ENCODE assay signal across 9 mouse cellular contexts in the genomic region with DNA sequence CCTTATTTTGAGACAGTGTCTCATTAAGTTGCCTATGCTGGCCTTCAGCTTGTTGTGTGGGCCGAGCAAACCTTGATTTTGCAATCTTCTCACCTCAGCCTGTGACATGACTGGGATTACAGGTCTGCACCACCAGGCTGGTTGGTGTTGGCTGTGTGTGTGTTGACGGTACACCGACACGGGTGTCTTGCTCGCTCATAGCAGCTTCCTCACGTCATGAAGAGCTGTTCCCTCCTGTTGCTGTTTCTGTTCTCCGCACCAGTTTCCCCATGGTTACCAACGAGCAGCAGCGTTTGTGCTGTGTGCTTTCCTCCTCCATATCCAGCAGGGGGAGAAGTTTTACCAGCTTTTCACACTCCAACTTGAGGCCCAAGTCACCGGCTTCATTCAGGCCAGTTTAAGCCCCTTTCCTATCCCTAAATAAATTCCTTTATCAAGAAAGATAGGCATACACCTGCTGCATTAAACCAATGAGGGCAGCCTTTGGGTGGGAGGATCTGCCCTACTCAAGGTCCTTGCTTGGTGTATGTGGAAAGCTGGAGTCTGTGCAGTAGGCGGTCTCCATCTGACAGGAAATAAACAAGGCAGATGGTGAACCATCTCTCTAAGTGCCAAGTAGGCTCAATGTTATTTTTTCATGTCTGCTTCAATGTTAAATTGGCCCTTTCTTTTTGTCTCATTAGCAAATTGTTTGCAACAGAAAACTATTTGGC. TPM values are rescaled to one million over a fixed set of nuclear protein-coding genes. Genes with fewer than 3 reads are reported as not detected.
DNase-seq lines count a peak whose midpoint lies in the region; ATAC-seq and TF ChIP-seq lines count a peak whose summit lies in the region.
"Had no signal": no experiment of that assay in that cellular context is flagged by ENCODE, and none has a peak within 500 bp of the region (broad histone marks: within the 10 kb centered on the region; RNA-seq: fewer than 3 reads in every experiment).

No protein-coding gene starts in this region.

- H3K36me3 ChIP-seq in kidney, postnatal 0 days (ENCODE audit: insufficient read depth, low read length) = no peaks in the 10 kb centered on the region
- no peaks in the 10 kb centered on the region for H3K36me3 ChIP-seq in liver, embryonic 13.5 days
- no peaks in the 10 kb centered on the region for H3K36me3 ChIP-seq in neural tube, embryonic 15.5 days
- H3K36me3 ChIP-seq: embryonic facial prominence, embryonic 15.5 days had no signal

- peak; percentile 21 for DNase-seq in urinary bladder, adult 2 months (ENCODE audit: low spot score)
- DNase-seq in urinary bladder, postnatal 10 days (ENCODE audit: low spot score) = no peak
- peak; percentile 62 to 75 for DNase-seq in cerebellum, postnatal 10 days
- DNase-seq in heart, adult 9 months (ENCODE audit: low spot score in 2 of 2) = peak; percentile 28 to 31
- peak; percentile 86 for DNase-seq in kidney, postnatal 0 days (ENCODE audit: low spot score)
- DNase-seq in liver, embryonic 13.5 days = peak; percentile 16
- peak; percentile 54 for DNase-seq in thymus, postnatal 4 days

- no peak overlapping the region for H3K4me3 ChIP-seq in kidney, postnatal 0 days (replicated peaks; ENCODE audit: low read depth, low read length)
- no peak overlapping the region for H3K4me3 ChIP-seq in liver, embryonic 13.5 days (replicated peaks)
- no peak overlapping the region for H3K4me3 ChIP-seq in neural tube, embryonic 15.5 days (replicated peaks)
- H3K4me3 ChIP-seq: embryonic facial prominence, embryonic 15.5 days had no signal

- 29% methylated on average over 11 of the region's 11 CpGs for WGBS in kidney, postnatal 0 days
- WGBS in liver, embryonic 13.5 days (ENCODE audit: insufficient replicate concordance) = 25% methylated on average over 11 of the region's 11 CpGs
- 32% methylated on average over 11 of the region's 11 CpGs for WGBS in neural tube, embryonic 15.5 days

- no peaks in the 10 kb centered on the region for H3K4me1 ChIP-seq in kidney, postnatal 0 days (replicated peaks; ENCODE audit: insufficient read depth, low read length)
- H3K4me1 ChIP-seq in liver, embryonic 13.5 days (replicated peaks) = 0 out of 2 replicates have a peak, but pooled peaks cover 2% of the 10 kb centered on the region
- H3K4me1 ChIP-seq in neural tube, embryonic 15.5 days = peaks cover 3% of the 10 kb centered on the region; the same call in 1 of the 2 replicates
- H3K4me1 ChIP-seq: embryonic facial prominence, embryonic 15.5 days had no signal

- no peaks in the 10 kb centered on the region for H3K9me3 ChIP-seq in kidney, postnatal 0 days (replicated peaks; ENCODE audit: low read length)
- no peaks in the 10 kb centered on the region for H3K9me3 ChIP-seq in liver, embryonic 13.5 days (replicated peaks)
- H3K9me3 ChIP-seq in neural tube, embryonic 15.5 days (replicated peaks) = no peaks in the 10 kb centered on the region
- H3K9me3 ChIP-seq: embryonic facial prominence, embryonic 15.5 days had no signal

- H3K9ac ChIP-seq in kidney, postnatal 0 days (ENCODE audit: low read depth, low read length) = no peak overlapping the region
- no peak overlapping the region for H3K9ac ChIP-seq in liver, embryonic 13.5 days
- H3K9ac ChIP-seq in neural tube, embryonic 15.5 days (replicated peaks) = no peak overlapping the region
- H3K9ac ChIP-seq: embryonic facial prominence, embryonic 15.5 days had no signal

- no peak for ATAC-seq in kidney, postnatal 0 days (replicated peaks; ENCODE audit: low FRiP score, low read depth)
- ATAC-seq in liver, embryonic 13.5 days (ENCODE audit: low read depth) = peak; percentile 36; the same call in 1 of the 2 replicates
- ATAC-seq in neural tube, embryonic 15.5 days (ENCODE audit: low FRiP score) = peak; percentile 81

- peak; percentile 84 for TF ChIP-seq CTCF in kidney, postnatal 0 days (IDR thresholded peaks at IDR 0.05; ENCODE audit: low read depth)

- H3K4me2 ChIP-seq in kidney, postnatal 0 days (ENCODE audit: low read length) = no peak overlapping the region
- no peak overlapping the region for H3K4me2 ChIP-seq in liver, embryonic 13.5 days
- H3K4me2 ChIP-seq in neural tube, embryonic 15.5 days = peak overlapping the region; percentile 13; the same call in 1 of the 2 replicates
- H3K4me2 ChIP-seq: embryonic facial prominence, embryonic 15.5 days had no signal

- H3K27me3 ChIP-seq in kidney, postnatal 0 days (ENCODE audit: insufficient read depth, low read length) = no peaks in the 10 kb centered on the region
- H3K27me3 ChIP-seq in liver, embryonic 13.5 days = no peaks in the 10 kb centered on the region
- no peaks in the 10 kb centered on the region for H3K27me3 ChIP-seq in neural tube, embryonic 15.5 days (replicated peaks)
- H3K27me3 ChIP-seq: embryonic facial prominence, embryonic 15.5 days had no signal

- no peak overlapping the region for H3K27ac ChIP-seq in kidney, postnatal 0 days
- H3K27ac ChIP-seq in liver, embryonic 13.5 days = no peak overlapping the region
- no peak overlapping the region for H3K27ac ChIP-seq in neural tube, embryonic 15.5 days (replicated peaks)
- H3K27ac ChIP-seq: embryonic facial prominence, embryonic 15.5 days had no signal

RNA-seq across cellular contexts. Expression of a gene that starts 9.9 kb away (rescaled TPM):
- 0.03 TPM in 2 replicates for polyA plus RNA-seq in urinary bladder, adult 2 months (2012; rRNA removed)
- not detected in 2 replicates for polyA plus RNA-seq in kidney, postnatal 0 days (2015; fragmentation: Nextera tagmentation; extraction: Ambion mirVana)
- not detected in 2 replicates for polyA plus RNA-seq in liver, embryonic 13.5 days (2015; fragmentation: Nextera tagmentation; extraction: Ambion mirVana)
- polyA plus RNA-seq in neural tube, embryonic 15.5 days (2015; fragmentation: Nextera tagmentation; extraction: Ambion mirVana) = not detected in 2 replicates
- polyA plus RNA-seq: embryonic facial prominence, embryonic 15.5 days had no signal

RNA-seq across cellular contexts. Expression of a gene that starts 9.9 kb away (rescaled TPM):
- polyA plus RNA-seq in urinary bladder, adult 2 months (2012; rRNA removed) = 1.3 TPM in 2 replicates
- polyA plus RNA-seq in kidney, postnatal 0 days (2015; fragmentation: Nextera tagmentation; extraction: Ambion mirVana) = 2.8 and 3.3 TPM in 2 replicates
- 0.24 and 0.31 TPM in 2 replicates for polyA plus RNA-seq in liver, embryonic 13.5 days (2015; fragmentation: Nextera tagmentation; extraction: Ambion mirVana)
- 1.7 and 2.5 TPM in 2 replicates for polyA plus RNA-seq in neural tube, embryonic 15.5 days (2015; fragmentation: Nextera tagmentation; extraction: Ambion mirVana)

RNA-seq across cellular contexts. Expression of a gene that starts 16.7 kb away (rescaled TPM):
- 29.4 TPM in 2 replicates for polyA plus RNA-seq in urinary bladder, adult 2 months (2012; rRNA removed)
- 30.2 and 33.8 TPM in 2 replicates for polyA plus RNA-seq in kidney, postnatal 0 days (2015; fragmentation: Nextera tagmentation; extraction: Ambion mirVana)
- polyA plus RNA-seq in liver, embryonic 13.5 days (2015; fragmentation: Nextera tagmentation; extraction: Ambion mirVana) = 2.7 and 4.0 TPM in 2 replicates
- 22.2 TPM in 2 replicates for polyA plus RNA-seq in neural tube, embryonic 15.5 days (2015; fragmentation: Nextera tagmentation; extraction: Ambion mirVana)

RNA-seq across cellular contexts. Expression of a gene that starts 16.7 kb away (rescaled TPM):
- 25.9 and 49.0 TPM in 2 replicates for polyA plus RNA-seq in urinary bladder, adult 2 months (2012; rRNA removed)
- 43.8 and 49.6 TPM in 2 replicates for polyA plus RNA-seq in kidney, postnatal 0 days (2015; fragmentation: Nextera tagmentation; extraction: Ambion mirVana)
- polyA plus RNA-seq in liver, embryonic 13.5 days (2015; fragmentation: Nextera tagmentation; extraction: Ambion mirVana) = 9.8 and 12.2 TPM in 2 replicates
- 43.2 and 45.9 TPM in 2 replicates for polyA plus RNA-seq in neural tube, embryonic 15.5 days (2015; fragmentation: Nextera tagmentation; extraction: Ambion mirVana)

RNA-seq across cellular contexts. Expression of a gene that starts 43.1 kb away (rescaled TPM):
- polyA plus RNA-seq in urinary bladder, adult 2 months (2012; rRNA removed) = 1.8 and 2.7 TPM in 2 replicates
- 3.0 and 3.2 TPM in 2 replicates for polyA plus RNA-seq in kidney, postnatal 0 days (2015; fragmentation: Nextera tagmentation; extraction: Ambion mirVana)
- 0.12 and 0.14 TPM in 2 replicates for polyA plus RNA-seq in liver, embryonic 13.5 days (2015; fragmentation: Nextera tagmentation; extraction: Ambion mirVana)
- 12.2 and 14.6 TPM in 2 replicates for polyA plus RNA-seq in neural tube, embryonic 15.5 days (2015; fragmentation: Nextera tagmentation; extraction: Ambion mirVana)
